Mouse (Mus musculus) kidney, postnatal 10 days (tissue): ENCODE measurements around the gene Hist2h2aa2.
"Not testable (repeated sequence)": the region's sequence is repeated elsewhere in the genome, so short reads cannot be mapped to it uniquely, and the experiment has no call there.

Experiments used
- DNase-seq: peaks from one replicate; pipeline ENCODE4 v3.0.0; 2021; ENCODE audit warnings: mixed read lengths

Gene Hist2h2aa2

DNA sequence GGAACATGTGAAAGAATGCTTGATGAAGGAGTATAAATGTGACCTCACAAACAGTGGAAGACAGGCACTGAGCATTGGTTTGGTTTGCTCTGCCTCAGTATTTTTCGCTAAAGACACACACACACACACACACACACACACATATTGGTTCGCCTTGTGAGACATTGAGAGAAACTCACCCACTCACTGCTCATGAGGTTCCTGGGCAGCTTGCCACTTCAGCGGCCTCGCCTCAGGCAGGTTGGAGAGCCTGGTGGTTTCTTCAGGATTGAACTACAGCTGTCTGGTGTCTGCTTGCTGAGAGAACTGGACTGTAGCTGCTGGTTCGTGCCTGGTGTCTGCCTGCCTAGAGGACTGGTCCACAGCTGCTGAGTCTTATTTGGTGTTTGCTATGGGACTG, 20.1 kb upstream of the Hist2h2aa2 start:
- DNase-seq: no peak

DNA sequence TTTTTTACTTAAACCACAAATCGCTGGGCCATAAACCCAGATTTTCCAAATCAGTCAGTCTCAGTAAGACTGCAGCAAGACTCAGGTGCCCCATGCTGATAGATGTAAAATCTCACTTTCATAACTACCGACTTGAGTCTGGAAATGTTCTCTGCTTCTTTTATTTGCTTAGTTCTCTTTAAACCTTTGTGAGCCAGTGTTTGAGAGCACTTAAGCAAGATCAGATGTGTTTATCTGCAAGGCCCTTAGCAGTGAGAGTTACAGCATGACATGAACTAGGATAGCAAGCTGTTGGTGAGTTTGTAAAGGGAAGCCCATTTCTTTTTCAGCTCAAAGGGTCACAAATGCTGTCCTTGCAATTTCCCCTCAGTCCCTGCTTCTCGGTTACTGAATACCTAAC, 17.1 kb upstream of the Hist2h2aa2 start:
- DNase-seq: no peak

DNA sequence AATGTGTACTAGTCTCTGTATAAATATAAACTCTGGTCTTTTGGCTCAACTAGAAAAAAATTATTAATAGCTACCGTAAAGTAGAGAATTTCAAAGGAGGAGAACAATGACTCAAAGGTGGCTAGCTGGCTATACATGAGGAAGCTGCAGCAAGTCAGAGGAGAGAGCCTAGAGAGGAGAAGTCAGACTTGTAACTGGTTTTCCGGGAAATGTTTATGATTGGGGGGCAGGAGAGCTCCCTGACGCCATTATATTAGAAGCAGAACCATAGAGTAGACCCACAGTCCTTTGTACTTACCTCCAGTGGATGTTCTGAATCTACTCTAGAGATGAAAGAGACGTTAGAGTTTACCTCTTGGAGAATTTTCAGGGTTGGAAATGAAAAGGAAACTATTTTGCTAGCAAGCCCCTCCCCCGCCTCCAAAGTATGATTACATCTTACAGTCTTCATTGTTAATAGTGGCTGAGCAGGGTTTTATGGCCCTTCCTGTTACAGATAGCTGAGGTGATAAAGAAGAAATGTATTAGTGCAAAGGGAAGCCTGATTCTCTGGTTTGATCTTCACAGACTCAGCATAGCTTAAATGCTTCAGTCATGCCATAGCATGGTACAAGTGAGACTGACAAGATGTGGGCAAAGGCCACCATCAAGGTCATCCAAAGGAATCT, 16.0 kb upstream of the Hist2h2aa2 start:
- DNase-seq: no peak

DNA sequence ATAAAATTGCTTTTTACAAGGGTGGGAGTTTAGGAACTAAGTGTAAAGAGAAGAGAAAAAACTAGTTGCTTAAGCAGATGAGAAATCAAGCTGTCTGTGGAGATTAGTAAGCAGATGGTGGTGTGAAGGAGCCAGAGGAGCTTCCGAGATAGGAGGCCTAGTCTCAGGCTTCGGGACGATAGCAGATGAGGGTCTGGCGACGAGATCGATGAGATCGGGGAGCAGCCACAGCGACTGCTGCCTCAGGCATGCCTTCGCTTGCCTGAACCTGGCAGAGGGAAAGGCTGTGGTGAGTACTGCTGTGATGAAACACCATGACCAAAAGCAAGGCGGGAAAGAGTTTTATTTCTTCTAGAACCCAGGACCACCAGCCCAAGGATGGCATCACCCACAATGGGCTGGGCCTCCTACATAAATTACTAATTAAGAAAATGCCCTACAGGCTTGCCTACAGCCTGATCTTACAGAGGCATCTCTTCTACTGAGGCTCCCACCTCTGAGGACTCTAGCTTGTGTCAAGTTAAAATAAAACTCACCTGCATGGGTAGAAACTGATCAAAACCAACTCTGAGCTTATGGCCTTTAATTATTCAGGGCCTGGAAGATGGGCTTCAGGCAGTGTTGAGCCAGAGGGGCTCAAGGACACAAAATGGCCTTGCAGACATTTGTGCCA, 14.7 kb upstream of the Hist2h2aa2 start:
- no peak for DNase-seq

DNA sequence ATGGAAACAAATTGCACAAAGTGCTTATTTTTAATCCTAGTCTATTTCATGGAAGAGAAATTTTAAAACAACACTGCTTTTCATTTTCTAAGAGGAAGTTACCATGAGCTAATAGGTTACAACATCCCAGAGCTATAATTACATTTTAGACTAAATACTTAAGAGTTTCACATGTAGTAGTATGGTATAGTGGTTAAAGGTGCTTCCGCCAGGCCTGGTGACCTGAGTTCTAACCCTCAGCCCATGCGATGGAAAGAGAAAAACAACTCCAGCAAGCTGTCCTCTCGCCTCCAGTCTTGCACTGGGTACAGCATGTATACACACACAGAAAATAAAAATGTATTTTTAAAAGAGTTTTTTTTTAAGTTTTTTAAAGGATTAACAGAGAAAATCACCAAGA, 11.7 kb upstream of the Hist2h2aa2 start:
- no peak for DNase-seq

DNA sequence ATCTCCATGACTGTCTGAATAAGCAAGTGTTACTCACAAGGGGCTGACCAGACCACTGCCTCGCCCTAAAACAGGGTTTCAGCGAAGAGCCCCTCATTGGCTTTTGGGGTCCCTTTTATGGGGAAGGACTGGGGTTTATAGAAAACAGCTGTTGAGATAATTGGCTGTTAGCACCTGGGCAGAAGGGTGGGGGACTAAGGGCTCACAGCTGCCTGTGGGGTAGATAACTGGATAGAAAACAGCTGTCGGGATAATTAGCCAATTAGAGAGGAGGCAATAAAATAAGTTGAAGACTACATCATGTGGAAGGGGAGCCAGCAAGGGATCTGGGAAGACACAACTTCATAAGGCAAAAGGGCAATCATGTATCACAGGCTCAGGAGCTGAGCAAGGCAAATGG, 10.8 kb upstream of the Hist2h2aa2 start:
- DNase-seq: no peak

DNA sequence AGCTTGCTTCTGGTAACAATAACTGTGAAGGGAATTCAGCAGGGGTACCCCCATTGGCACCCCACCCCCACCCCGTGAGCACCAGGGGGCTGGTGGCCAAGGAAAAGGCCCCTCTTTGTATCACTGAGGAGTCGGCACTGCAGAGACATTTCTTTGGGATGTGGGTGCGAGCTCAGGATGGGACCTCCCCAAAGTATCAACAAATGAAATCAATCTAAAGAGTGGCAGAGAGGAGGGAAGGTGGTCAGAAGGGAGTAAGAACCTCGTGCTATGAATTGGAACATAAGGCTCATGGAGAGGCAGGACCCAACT, 8.9 kb upstream of the Hist2h2aa2 start:
- DNase-seq: no peak

DNA sequence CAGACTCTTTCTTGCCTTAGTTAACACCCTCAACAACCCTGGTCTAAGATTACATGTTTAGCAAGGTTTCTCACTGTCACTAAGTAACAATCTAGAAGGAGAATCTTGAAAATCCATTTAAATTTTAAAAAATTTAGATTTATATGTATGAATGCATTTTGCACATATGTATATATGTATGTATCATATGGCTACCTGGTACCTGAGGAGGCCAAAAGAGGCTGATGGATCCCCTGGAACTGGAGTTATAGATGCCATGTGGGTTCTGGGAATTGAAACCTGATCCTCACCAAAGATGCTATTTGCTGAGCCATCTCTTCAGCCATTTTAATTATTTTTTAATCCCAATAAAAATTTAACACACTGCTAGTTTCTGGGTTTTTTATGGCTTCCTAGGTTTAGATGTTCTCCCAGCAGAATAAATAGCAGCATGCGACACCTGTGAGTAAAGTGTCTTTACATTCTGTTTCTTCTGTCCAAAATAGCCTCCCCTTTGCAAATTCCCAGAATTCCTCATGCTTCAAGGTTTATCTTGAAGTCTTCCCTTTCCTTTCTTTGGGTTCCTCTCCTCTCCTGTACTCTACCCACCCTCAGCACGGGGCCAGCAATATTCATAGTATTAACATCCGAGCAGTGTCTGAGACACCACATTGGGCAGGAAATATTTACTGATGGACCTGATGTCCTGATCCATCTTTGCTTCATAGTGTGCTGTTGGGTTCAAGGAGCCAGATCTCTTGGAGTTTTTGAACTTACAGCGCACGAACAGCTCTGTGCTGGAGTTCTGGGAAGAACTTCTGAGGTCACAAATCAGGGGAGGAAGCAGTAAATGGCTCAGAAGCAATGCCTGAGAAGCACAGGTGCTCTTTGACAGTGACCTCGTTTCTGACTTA, 8.3 kb upstream of the Hist2h2aa2 start:
- no peak for DNase-seq

DNA sequence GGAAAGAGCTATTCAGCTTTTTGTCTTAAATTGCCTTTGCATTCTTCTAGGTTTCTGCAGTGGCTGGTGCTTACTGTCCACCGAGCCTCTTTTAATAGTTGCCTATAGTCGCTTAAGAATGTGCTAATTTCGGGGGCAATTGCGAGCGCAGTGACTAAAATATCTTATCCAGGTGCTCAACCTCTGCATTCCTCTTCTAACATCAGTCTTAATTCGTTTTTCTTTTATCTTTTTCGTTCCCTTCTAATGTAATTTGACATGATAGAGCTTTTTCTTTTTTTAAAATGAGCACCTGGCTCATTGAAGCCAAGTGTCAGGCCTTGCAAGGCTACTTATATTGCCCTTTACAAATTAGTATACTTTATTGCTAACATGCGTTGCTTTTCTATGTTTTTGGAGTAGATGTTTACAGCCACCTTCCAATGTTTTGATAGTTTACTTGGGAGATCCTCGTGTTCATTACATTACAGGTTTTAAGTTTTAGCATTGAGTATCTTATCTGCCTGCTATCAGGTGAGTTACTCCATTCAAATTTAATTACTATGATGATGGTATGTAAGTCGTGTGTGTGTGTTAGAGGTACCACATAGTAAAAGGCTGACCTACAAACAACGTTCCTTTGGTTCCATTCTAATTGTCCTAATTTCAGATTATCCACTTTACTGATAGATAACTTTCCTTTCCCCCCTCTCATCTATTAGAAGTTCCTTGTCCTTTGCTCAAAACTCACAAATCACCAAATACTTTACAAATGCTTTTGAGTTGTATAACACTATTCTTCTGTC, 7.5 kb upstream of the Hist2h2aa2 start:
- DNase-seq: no peak

DNA sequence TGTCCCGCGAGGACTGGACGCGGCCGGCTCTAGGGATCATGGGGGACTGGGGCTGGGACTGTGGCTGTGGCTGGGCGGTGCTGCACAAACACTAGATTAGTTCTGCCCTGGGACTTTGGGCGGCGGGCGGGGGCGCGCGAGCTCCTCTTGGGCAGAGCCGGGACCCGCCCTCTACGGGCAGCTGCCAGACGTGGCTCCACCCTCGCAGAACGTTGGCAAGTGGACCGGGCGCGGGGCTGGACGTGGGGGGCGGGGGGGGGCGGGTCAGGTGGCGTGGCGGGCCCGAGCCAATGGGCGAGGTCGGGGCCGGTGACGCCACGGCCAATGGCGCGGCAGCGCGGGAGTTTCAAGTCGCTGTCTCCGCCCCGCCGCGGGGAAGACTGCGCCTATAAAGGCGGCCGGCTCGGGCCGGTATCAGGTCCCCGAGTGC, 6.4 kb upstream of the Hist2h2aa2 start, which contains the start of gene Hist2h3c1:
Gene Hist2h3c1 (plus strand): TSS at position 259 of the 430 bp plus-strand sequence.
- not testable (repeated sequence) for DNase-seq

DNA sequence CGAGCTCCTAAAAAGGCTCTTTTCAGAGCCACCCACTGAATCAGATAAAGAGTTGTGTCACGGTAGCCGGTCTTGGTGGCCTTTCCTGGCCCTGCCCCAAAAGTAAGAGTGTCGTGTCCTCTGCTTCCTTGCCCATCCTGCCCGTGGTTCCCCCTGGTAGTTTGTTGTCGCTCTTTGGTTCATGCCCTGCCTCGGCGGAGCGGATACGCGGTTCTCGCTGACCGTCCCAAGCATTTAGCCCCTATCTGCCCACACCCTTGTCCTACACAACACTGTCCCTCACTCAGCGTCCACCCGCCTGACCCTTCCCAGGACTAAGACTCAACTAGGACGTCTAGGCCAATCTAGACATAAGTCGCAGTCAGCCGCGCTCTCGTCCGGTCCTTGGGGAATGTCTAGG, 5.9 kb upstream of the Hist2h2aa2 start:
- not testable (repeated sequence) for DNase-seq

DNA sequence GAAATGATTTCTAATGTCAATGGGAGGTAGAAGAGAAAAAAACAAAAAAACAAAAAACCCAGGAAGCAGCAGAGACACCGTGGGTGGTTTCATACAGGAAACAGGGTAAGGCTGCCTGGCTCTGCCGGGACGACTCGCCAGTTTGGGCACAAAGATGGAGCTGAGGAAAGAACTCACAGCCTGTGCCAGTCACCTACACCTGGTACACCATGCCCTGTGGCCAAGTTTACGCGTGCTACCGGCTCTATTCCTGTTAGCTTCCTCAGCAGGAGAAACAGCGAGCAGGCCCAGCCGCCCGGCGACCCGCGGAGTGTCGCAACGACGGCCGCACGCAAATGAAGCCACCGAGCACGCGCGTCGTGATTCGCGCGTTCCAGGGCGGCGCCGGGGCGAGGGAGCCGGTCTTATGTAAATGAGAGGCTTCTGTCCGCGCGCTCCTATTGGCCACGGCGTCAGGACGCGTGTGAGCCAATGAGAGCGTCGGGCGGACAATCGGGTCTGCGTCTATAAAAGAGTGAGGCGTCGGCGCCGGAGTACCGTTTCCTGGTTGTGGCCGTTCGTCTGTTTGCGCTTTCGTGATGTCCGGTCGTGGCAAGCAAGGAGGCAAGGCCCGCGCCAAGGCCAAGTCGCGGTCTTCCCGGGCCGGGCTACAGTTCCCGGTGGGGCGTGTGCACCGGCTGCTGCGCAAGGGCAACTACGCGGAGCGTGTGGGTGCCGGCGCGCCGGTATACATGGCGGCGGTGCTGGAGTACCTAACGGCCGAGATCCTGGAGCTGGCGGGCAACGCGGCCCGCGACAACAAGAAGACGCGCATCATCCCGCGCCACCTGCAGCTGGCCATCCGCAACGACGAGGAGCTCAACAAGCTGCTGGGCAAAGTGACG, 5.2 kb upstream of the Hist2h2aa2 start, which contains the start of gene Hist2h2aa1:
Gene Hist2h2aa1 (plus strand): TSS at position 495 of the 884 bp plus-strand sequence.
- DNase-seq: peak; percentile 89

DNA sequence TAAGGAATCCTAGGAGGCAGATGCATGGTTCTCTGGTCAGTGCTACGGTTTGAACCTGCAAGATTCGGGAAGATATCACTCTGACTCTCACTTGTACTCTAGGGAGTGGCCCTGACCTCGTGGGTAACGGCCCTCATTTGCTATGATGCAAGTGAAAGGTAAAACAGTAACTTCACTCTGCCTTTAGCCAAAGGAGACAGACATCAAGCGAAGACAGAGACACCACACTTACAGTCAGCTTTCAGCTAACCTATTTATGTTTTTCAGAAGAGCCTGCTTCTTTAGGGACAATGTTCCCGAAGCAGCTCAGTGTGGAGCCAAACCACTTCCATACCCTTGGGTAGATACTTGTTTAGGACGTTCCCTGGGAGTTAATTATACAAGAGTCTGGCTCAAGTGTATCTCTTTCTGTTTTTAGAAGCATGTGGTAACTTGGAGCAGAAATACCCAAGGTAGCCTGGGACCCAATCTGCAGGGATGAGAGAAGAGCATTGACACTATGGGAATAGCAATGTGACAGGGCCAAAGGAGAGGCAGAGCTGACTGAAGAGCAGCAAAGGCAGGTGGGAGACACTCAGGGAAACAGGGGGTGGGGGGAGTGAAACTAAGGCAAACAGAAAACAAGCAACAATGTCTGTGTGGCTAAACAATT, 4.0 kb upstream of the Hist2h2aa2 start:
- no peak for DNase-seq

DNA sequence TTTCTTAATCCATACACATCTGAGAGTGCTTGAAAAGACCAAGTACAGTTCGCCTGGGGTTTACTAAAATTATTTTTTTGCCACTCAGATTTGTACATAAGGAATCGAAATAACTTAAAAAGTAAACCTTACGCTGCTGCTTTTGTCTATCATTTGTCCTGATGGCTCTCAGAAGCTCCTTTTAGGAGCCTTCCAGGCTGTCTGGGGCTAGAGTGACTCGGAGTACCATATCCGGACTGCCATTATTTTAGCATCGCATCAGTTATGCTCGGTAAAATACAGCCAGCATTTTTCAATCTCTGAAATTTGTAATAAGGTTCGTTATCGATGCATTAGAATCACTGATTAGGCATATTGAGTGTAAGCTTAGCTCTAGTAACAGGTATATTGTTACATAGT, 722 bp upstream of the Hist2h2aa2 start:
- no peak for DNase-seq

DNA sequence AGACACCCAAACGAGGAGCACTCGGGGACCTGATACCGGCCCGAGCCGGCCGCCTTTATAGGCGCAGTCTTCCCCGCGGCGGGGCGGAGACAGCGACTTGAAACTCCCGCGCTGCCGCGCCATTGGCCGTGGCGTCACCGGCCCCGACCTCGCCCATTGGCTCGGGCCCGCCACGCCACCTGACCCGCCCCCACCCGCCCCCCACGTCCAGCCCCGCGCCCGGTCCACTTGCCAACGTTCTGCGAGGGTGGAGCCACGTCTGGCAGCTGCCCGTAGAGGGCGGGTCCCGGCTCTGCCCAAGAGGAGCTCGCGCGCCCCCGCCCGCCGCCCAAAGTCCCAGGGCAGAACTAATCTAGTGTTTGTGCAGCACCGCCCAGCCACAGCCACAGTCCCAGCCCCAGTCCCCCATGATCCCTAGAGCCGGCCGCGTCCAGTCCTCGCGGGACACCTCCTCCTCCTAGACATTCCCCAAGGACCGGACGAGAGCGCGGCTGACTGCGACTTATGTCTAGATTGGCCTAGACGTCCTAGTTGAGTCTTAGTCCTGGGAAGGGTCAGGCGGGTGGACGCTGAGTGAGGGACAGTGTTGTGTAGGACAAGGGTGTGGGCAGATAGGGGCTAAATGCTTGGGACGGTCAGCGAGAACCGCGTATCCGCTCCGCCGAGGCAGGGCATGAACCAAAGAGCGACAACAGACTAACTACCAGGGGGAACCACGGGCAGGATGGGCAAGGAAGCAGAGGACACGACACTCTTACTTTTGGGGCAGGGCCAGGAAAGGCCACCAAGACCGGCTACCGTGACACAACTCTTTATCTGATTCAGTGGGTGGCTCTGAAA, 902 bp downstream of the Hist2h2aa2 start, which contains the start of gene Hist2h3c2:
Gene Hist2h3c2 (minus strand): TSS at position 174 of the 840 bp plus-strand sequence.
- peak; percentile 66 for DNase-seq

DNA sequence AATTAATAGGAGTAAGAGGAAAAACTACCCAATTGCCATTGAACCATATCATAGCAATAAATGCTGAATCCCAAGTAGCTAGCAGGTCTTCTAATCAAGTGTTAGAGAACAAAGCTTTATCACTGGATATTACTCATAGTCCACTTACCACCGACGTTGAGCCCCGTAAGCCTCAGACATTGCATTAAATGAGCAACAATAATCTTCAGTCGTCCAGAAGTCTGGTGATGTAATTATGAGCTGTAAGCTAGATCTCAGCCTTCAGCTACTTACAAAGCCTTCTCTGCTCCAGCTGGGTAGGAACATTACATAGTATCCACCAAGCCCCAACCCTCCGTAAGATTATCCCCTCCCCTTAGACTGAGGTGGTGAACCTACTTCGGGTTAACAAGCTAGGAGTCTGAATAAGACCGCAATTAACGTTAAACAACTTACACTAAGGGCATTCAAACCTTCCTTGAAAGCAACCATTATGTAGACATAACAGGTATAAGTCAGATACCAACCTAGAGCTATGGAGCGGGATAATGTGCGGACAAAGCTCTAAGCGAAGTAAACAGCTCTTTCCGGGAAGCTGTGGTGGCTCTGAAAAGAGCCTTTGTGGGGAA, 2.1 kb downstream of the Hist2h2aa2 start:
- DNase-seq: no peak

DNA sequence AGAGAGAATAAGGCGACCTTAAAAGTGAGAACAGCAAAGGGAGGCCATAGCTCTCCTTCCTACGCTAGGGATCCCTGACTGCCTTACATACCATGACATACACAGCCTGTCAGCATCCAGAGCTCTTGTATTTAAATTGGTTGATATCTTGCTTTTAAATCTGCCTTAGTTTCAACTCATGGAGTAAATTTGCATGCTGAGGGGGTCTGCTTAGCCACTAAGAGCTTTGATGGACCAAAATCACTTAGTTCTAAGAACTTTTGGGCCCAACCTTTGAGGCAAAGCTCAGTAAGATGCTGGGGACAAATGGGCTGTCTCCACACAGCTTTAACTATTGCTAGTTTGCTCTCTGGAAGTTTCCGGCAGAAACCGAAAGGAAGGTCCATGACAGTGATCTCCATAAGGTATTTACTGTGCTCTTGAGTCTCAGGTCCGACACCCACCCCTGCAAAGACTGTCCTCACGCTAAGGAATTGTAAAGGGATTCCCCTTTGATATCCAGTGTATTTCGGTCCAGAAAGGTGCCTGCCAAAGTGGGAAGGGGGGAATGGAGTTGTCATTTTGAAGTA, 2.7 kb downstream of the Hist2h2aa2 start:
- no peak for DNase-seq

DNA sequence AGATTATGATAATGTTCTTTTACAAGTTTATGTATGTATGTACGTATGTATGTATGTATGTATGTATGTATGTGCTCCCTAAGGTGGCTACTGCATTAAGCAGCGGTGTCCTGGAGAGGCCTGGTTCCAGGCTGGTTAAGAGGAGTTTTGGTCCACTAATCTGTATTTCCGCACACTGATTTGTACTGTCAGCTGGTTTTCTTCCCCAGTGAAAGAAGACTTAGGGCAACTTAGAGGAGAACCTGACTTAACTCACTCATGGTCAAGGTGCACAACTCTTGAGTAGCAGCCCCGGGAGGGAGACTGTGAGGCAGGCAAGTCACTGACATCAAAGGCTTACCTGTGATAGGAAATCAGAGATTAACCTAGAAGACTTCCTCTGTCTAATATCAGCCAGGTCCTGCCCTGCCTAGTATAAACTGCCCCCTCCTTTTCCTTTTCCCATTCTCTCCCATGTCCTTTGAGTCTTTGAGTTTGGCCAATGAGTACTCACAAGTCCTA, 3.2 kb downstream of the Hist2h2aa2 start:
- DNase-seq: no peak

DNA sequence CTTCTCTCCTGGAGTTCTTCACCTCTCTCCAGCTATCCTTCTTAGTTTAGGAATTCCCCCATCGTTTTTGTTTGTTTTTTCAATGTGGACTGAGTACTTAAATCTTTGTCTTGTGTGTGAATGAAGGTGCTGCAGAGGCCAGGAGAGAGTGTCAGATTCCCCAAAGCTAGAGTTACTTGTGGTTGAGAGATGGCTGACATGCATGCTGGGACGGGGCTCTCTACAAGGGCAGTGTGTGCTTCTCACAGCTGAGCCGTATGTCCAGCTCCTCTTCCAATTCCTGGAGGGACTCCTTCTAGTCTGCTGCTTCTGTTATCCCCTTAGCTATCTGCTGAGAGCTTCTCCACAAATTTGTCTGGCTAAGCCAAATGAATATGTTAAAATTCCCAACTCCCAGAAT, 4.2 kb downstream of the Hist2h2aa2 start:
- DNase-seq: no peak
